Mouse (Mus musculus) naive thymus-derived CD4-positive, alpha-beta T cell, adult 2 months (primary cell): ENCODE data around the gene Cabin1.
A peak's percentile ranks its signal among the peaks of the same experiment; 100 is the strongest.
"Not testable (repeated sequence)": the region's sequence is repeated elsewhere in the genome, so short reads cannot be mapped to it uniquely, and the experiment has no call there.

Source experiments
- DNase-seq: peaks from one replicate; pipeline ENCODE4 v3.0.0-alpha.2; 2011; ENCODE audit warnings: low read depth

Cabin1 gene

GRCm38 (mm10) chr10:75763682-75764518 is at the start of gene Cabin1:
Gene Cabin1 (minus strand): TSS chr10:75764341.
- peak; percentile 99 for DNase-seq

GRCm38 (mm10) chr10:75804217-75804616 is 40.1 kb upstream of the Cabin1 start:
- no peak for DNase-seq

GRCm38 (mm10) chr10:75798176-75798696 is 34.1 kb upstream of the Cabin1 start, which contains the start of gene Gstt1:
Gene Gstt1 (minus strand): TSS chr10:75798584.
- DNase-seq: no peak

DNA sequence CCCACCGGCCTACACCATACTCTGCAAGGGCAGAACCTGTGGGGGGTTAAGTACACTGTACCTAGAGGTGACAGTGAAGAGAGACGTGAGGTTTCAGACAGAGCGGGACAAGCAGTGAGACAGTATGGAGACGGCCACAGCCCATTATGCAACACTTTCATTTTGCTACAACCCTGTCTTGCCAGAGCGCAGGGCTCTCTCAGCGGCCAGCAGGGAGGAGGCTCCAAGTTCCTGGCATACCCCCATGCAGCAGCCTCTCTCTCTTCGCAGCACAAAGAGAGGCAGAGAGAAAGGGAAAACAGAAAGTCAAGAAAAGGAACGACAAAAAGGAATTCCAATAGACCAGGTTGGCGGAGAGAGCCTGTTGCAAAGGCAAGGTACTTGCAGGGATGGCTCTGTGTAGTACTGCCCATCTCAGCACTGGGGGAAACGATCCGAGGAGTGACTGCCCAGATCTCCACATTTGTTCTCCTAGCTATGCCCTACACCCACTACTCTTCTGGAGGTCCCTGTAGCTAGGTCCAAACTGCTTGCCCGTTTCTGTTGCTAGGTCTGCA is 33.6 kb upstream of the Cabin1 start:
- peak; percentile 51 for DNase-seq

- no peak for DNase-seq
Measured at GRCm38 (mm10) chr10:75796731-75797516, 32.8 kb upstream of the Cabin1 start.

- DNase-seq: no peak
Measured at GRCm38 (mm10) chr10:75794880-75795279, 30.7 kb upstream of the Cabin1 start.

- peak; percentile 52 for DNase-seq
Measured at GRCm38 (mm10) chr10:75790773-75791172, 26.6 kb upstream of the Cabin1 start.

- DNase-seq: no peak
Measured at GRCm38 (mm10) chr10:75789841-75790240, 25.7 kb upstream of the Cabin1 start.

DNA sequence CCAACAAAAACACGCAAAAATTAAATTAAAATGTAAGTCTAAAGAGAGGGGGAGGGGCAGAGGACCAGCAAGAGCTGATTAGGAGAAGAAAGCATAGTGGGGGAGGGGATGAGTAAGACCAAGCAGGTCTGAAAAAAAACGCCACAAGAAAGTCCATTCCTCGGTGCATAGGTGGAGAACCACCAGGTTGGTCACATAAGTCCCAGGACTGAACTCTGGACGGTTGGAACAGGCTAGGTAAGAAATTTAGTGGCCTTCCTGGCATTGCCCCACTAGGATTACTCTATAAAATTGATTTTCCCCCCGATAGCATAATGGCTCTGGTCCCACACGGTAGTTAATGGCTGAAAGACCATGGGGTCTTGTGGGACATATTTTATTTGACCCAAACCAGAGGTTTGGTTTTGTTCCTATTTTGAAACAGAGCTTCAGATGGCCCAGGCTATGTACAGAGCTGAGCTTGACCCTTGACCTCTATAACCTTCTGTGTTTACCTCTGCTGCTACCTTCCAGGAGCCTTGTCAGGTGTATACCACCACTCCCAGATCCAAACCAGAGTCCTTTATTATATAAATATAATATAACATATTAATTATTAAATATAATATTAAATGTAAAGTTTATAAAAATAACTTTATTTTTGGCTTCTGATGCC is 25.1 kb upstream of the Cabin1 start:
- no peak for DNase-seq

- DNase-seq: no peak
Measured at GRCm38 (mm10) chr10:75788277-75788676, 24.1 kb upstream of the Cabin1 start.

DNA sequence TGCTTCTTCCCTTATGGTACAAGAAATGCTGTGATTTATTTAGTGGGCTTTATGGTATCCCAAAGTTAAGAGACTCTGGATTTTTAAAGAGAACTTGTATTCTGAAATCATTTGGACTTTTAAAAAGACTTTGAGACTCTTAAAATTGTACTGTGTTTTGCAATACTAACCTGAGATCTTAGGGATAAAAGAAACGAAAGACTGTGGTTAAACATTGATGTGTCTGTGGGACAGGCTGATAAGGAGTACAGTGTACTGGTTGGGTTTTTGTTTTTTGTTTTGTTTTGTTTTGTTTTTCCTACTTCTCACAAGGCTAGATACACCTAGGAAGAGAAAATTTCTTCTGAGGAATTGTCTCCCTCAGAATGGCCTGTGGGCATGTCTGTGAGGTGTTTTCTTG is 21.3 kb upstream of the Cabin1 start:
- no peak for DNase-seq

GRCm38 (mm10) chr10:75780769-75781578 is 16.8 kb upstream of the Cabin1 start, which contains the start of the genes Gm20441 and Gstt3:
Gene Gm20441 (minus strand): TSS chr10:75780954.
Gene Gstt3 (minus strand): TSS chr10:75781414.
- peak; percentile 34 for DNase-seq

DNA sequence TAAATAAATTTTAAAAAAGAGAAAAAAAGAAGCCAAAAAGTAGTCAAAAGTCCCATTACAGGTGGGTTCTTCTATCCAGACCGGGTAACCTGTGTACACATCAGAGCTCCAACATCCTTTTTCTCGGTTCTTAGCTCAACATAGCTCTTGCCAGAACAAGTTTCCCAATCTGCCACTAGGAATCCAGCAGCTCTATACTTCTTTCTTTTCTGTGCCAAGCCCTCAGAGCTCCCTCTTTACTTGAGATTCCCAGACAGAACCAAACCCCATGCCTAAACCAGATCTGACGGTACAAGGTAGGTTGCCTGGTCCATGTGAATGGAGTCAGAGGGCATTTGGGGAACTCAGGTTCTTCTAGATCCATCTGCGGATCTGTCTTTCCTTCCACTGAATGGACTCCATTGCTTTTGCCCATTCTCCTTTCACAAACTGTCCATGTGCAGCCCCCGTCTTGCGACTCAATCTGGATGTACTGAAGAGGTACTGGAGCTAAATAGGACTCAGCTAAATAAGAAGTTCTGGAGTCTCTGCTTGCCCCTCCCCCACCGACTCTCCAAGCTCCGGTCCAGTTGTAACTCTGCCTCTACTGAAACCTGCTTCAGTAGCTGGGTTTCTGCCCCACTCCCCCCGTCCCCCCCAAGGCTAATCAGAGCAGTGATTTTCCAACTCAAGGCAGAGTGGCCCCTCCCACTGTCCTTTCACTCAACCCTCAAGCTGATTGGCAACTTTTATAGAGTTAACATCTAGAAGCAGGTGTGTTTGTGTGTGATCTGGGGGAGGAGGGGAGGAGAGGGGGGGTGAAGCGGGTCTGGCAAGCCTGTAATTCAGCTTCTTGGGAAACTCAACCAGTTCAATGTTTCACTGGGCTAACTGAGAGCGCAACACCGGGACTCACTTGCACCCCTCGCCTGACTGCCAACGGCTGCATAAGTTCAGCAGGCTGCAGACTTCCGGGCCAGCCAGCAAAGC is 15.3 kb upstream of the Cabin1 start:
- no peak for DNase-seq

GRCm38 (mm10) chr10:75777885-75778284 is 13.7 kb upstream of the Cabin1 start:
- no peak for DNase-seq

DNA sequence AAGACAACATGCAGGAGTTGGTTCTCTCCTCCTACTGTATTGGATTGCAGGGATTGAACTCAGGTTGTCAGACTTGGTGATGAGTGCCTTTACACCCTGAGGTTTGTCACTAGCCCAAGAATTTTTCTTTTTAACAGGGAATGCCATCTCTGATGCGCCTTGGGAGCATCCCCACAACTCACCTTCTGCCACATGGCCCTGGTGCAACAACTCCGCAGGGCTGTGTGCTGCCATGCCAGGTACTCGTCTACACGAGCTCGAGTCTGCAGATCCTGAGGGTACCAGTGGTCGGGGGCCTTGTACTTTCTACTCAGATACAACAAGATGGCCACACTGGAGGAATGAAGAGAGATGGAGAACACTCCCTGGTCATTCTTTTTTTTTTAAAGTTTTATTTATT is 12.4 kb upstream of the Cabin1 start:
- DNase-seq: no peak

DNA sequence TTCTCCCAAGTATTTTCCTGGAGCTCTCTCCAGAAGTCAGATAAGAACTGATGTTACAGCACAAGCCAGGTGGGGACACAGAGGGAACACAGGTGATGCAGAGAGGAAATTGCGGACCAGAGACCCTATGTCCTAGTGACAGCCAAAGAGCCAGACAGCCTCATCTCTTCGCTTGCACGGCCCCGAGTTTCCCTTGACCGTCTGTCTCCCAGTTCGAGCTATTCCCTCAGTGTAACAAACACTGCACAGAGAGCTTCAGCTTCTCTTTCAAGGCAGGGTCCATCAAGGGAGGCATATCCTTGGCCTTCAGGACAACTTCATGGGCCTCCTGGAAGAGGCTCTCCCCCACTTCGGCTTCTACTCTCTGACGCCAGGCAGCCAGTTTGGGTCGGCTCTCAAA is 10.4 kb upstream of the Cabin1 start:
- no peak for DNase-seq

GRCm38 (mm10) chr10:75774102-75774501 is 10.0 kb upstream of the Cabin1 start:
- DNase-seq: no peak

GRCm38 (mm10) chr10:75772795-75773664 is 8.9 kb upstream of the Cabin1 start, which contains the start of gene Ddt:
Gene Ddt (minus strand): TSS chr10:75773414.
- DNase-seq: peak; percentile 91

DNA sequence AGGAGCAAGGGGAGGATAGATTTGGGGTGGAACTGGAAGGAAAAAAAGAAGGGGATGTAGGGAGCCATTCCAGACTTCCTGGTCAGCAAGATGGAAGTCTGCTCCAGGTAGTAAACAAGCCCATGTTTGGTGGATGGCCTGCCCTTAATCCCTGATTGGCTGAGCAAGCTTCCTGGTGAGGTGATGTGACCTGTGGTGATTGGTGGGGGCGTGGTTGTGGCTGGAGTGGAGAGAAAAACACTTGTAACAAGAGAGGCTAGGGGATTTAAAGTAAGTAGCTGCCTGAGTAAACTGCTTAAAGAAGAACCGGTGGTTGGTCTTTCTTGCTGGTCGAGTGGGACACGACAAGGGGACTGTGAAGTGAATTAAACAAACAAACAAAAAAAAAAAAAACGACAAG is 3.6 kb upstream of the Cabin1 start:
- DNase-seq: not testable (repeated sequence)
